Mouse (Mus musculus): ENCODE data around the gene Nck1. TPM values are rescaled to one million over a fixed set of nuclear protein-coding genes. Genes with fewer than 3 reads are reported as not detected.
A peak's percentile ranks its signal among the peaks of the same experiment; 100 is the strongest.

Gene Nck1
- polyA plus RNA-seq, 1 experiment, result 17.1 TPM

DNA sequence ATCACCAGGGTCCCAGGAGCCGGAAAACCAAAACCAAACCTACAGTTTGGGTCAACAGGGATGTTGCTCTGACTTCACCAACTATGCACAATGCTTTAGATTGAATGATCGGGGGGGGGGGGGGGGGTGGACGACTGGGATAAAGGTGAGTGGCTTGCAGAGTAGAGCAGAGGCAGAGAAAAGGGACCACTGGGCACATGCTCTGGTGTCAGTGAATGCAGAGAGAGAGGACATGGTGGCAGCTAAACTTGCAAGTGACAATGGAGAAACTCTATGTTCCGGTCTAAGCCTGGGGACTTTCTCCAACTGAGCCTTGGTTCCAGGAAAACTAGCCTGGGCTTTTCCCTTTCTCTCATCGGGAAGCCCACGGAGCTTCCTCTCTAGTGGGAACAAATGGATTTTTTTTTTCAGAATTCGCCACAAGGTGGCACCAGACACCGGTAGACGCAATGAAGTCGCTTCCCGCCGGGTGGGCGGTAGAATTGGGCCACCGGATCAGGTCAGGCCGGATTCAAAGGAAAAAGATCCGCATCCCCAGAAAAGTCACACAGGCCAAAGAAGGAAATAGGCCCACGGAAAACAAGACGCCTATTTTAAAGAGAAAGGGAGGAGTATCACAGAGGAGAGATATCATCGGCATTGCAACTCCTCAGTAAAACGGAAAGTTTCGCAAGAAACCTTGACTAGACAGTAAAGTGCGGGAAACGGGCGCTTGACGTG, 91.8 kb downstream of the Nck1 start:
- Histone ChIP-seq H3K36me3 (ENCODE audit: control insufficient read depth, insufficient read depth) (no peaks in the 10 kb centered on the region), H3K27me3 (ENCODE audit: control insufficient read depth, insufficient read depth, insufficient read length) (no peaks in the 10 kb centered on the region), H3K4me2 (ENCODE audit: low read depth) (peak overlapping the region; percentile 84), H3K79me2 (ENCODE audit: control insufficient read depth, insufficient read depth) (no peaks in the 10 kb centered on the region), H3ac (ENCODE audit: control insufficient read depth, insufficient read length) (no peak overlapping the region), H3K4me3 (peak overlapping the region; percentile 28)
- no peak for TF ChIP-seq REST (IDR thresholded peaks at IDR 0.05; ENCODE audit: insufficient read depth, insufficient read length)
- TF ChIP-seq CEBPB (IDR thresholded peaks at IDR 0.05; ENCODE audit: insufficient read depth, poor library complexity, severe bottlenecking), result peak; percentile 56; the same call in 1 of the 2 replicates

GRCm38 (mm10) chr9:100452432-100452831, 93.5 kb downstream of the Nck1 start:
- H3K27me3 ChIP-seq (ENCODE audit: control insufficient read depth, insufficient read depth, insufficient read length), result no peaks in the 10 kb centered on the region
- H3K36me3 ChIP-seq (ENCODE audit: control insufficient read depth, insufficient read depth), result no peaks in the 10 kb centered on the region
- no peak for TF ChIP-seq TCF12 (IDR thresholded peaks at IDR 0.05; ENCODE audit: insufficient read depth, poor library complexity, severe bottlenecking)
- TF ChIP-seq POLR2AphosphoS2 (IDR thresholded peaks at IDR 0.05; ENCODE audit: insufficient read length, low read depth), result no peak
- TF ChIP-seq POLR2A (IDR thresholded peaks at IDR 0.05; ENCODE audit: insufficient read length, low read depth), result no peak
- TF ChIP-seq MYOG (IDR thresholded peaks at IDR 0.05; ENCODE audit: control insufficient read depth in 1 of 3, insufficient read depth in 1 of 3, insufficient read length in 2 of 3, low read depth in 2 of 3), result no peak
- no peak for TF ChIP-seq MAX (IDR thresholded peaks at IDR 0.05; ENCODE audit: low read depth)
- TF ChIP-seq CEBPB (IDR thresholded peaks at IDR 0.05; ENCODE audit: insufficient read depth, poor library complexity, severe bottlenecking), result no peak
- no peak for TF ChIP-seq MYOD1 (IDR thresholded peaks at IDR 0.05; ENCODE audit: control insufficient read depth in 1 of 3, insufficient read length in 2 of 3, low read depth in 2 of 3)
- no peak for TF ChIP-seq REST (IDR thresholded peaks at IDR 0.05; ENCODE audit: insufficient read depth, insufficient read length)
- no peak for TF ChIP-seq TCF3 (IDR thresholded peaks at IDR 0.05; ENCODE audit: insufficient read length, low read depth)
- TF ChIP-seq SRF (IDR thresholded peaks at IDR 0.05; ENCODE audit: control insufficient read depth, insufficient read length, low read depth), result no peak
- no peak for TF ChIP-seq E2F4 (IDR thresholded peaks at IDR 0.05; ENCODE audit: insufficient read depth)
- TF ChIP-seq USF1 (IDR thresholded peaks at IDR 0.05; ENCODE audit: low read depth), result no peak
- peak overlapping the region; percentile 6 for H3K4me2 ChIP-seq (ENCODE audit: low read depth)
- no peak overlapping the region for H3ac ChIP-seq (ENCODE audit: control insufficient read depth, insufficient read length)
- no peak overlapping the region for H3K4me3 ChIP-seq
- no peaks in the 10 kb centered on the region for H3K79me2 ChIP-seq (ENCODE audit: control insufficient read depth, insufficient read depth)

- Histone ChIP-seq H3K4me3 (peak overlapping the region; percentile 10), H3ac (ENCODE audit: control insufficient read depth, insufficient read length) (no peak overlapping the region), H3K36me3 (ENCODE audit: control insufficient read depth, insufficient read depth) (no peaks in the 10 kb centered on the region), H3K27me3 (ENCODE audit: control insufficient read depth, insufficient read depth, insufficient read length) (no peaks in the 10 kb centered on the region), H3K79me2 (ENCODE audit: control insufficient read depth, insufficient read depth) (no peaks in the 10 kb centered on the region), H3K4me2 (ENCODE audit: low read depth) (peak overlapping the region; percentile 82)
- TF ChIP-seq MAX (IDR thresholded peaks at IDR 0.05; ENCODE audit: low read depth), result no peak
- TF ChIP-seq SRF (IDR thresholded peaks at IDR 0.05; ENCODE audit: control insufficient read depth, insufficient read length, low read depth), result no peak
- TF ChIP-seq MYOD1 (IDR thresholded peaks at IDR 0.05; ENCODE audit: control insufficient read depth in 1 of 3, insufficient read length in 2 of 3, low read depth in 2 of 3), result no peak
- TF ChIP-seq USF1 (IDR thresholded peaks at IDR 0.05; ENCODE audit: low read depth), result no peak
- TF ChIP-seq TCF3 (IDR thresholded peaks at IDR 0.05; ENCODE audit: insufficient read length, low read depth), result no peak
- no peak for TF ChIP-seq MYOG (IDR thresholded peaks at IDR 0.05; ENCODE audit: control insufficient read depth in 1 of 3, insufficient read depth in 1 of 3, insufficient read length in 2 of 3, low read depth in 2 of 3)
- TF ChIP-seq POLR2AphosphoS2 (IDR thresholded peaks at IDR 0.05; ENCODE audit: insufficient read length, low read depth), result no peak
- TF ChIP-seq REST (IDR thresholded peaks at IDR 0.05; ENCODE audit: insufficient read depth, insufficient read length), result no peak
- TF ChIP-seq TCF12 (IDR thresholded peaks at IDR 0.05; ENCODE audit: insufficient read depth, poor library complexity, severe bottlenecking), result no peak
- no peak for TF ChIP-seq E2F4 (IDR thresholded peaks at IDR 0.05; ENCODE audit: insufficient read depth)
- no peak for TF ChIP-seq POLR2A (IDR thresholded peaks at IDR 0.05; ENCODE audit: insufficient read length, low read depth)
- no peak for TF ChIP-seq CEBPB (IDR thresholded peaks at IDR 0.05; ENCODE audit: insufficient read depth, poor library complexity, severe bottlenecking)
Observed at GRCm38 (mm10) chr9:100446059-100446686, 99.8 kb downstream of the Nck1 start.

Other genes with a start within 250 kb of the Nck1 start
- 0.40 TPM for gene Il20rb, start 59.3 kb downstream of the Nck1 start, polyA plus RNA-seq (2012; fragmentation: generic; extraction: Trizol)
- gene Slc35g2, start 25.0 kb upstream of the Nck1 start, polyA plus RNA-seq (2012; fragmentation: generic; extraction: Trizol), result 0.10 TPM
- gene Stag1, start 51.7 kb upstream of the Nck1 start, polyA plus RNA-seq (2012; fragmentation: generic; extraction: Trizol), result 5.9 TPM